Mouse (Mus musculus) gastrocnemius, postnatal 14 days (tissue): ENCODE measurements around the gene Tspear. TPM values are rescaled to one million over a fixed set of nuclear protein-coding genes. Genes with fewer than 3 reads are reported as not detected.
"Not testable (repeated sequence)": the region's sequence is repeated elsewhere in the genome, so short reads cannot be mapped to it uniquely, and the experiment has no call there.

Source experiments
- DNase-seq: peaks from one replicate; pipeline ENCODE4 v3.0.0; 2021; ENCODE audit warnings: mixed read lengths
- intact Hi-C: fragments of 180-260 bp; cut with DNase I; formaldehyde crosslinking; loops from one replicate; pipeline ENCODE4 v1.15.1; 2025; ENCODE audit warnings: low total_unique reads
- long read RNA-seq, 2 experiments: library from polyadenylated mRNA; stranded (forward); transcript quantifications; one replicate each; pipeline ENCODE4 v2.0.0; 2021
- total RNA-seq, 2 experiments: library from RNA; stranded (reverse); gene quantifications; 2 replicates each; pipeline ENCODE4 v1.2.3; 2021

Gene Tspear
- total RNA-seq = not detected
- long read RNA-seq, experiment 1 = 0 reads
- long read RNA-seq, experiment 2 = 0 reads

GRCm38 (mm10) chr10:77685895-77686664, at the start of gene Tspear:
TSS of gene Tspear (plus strand) at chr10:77686569.
- no peak for DNase-seq
- intact Hi-C loops = no loop called here

- intact Hi-C loops = no loop called here
- no peak for DNase-seq
These were observed 47.4 kb upstream of the Tspear start for GRCm38 (mm10) chr10:77638956-77639355.

- intact Hi-C loops = no loop called here
- DNase-seq = no peak
These were observed 43.2 kb upstream of the Tspear start for GRCm38 (mm10) chr10:77643160-77643559.

DNA sequence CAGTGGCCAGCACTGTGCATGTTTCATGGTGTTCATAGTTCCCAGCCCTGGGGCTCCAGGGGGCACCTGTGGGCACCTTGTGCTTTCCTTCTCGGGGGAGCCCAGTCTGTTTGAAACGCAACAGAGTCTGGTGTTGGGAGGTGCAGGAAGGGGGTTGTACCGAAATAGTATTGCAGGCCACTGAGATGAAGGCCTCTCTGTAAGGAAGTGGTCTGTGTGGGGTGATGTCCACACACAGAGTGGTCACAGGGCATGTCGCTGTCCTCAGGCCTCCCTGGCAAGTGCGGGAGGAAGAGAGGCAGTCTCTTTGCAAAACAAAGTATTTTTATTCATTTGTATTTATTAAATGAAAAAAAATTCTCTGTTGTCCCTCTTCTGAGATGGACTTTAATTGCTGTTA, 40.8 kb upstream of the Tspear start:
- intact Hi-C loops = no loop called here
- DNase-seq = no peak

DNA sequence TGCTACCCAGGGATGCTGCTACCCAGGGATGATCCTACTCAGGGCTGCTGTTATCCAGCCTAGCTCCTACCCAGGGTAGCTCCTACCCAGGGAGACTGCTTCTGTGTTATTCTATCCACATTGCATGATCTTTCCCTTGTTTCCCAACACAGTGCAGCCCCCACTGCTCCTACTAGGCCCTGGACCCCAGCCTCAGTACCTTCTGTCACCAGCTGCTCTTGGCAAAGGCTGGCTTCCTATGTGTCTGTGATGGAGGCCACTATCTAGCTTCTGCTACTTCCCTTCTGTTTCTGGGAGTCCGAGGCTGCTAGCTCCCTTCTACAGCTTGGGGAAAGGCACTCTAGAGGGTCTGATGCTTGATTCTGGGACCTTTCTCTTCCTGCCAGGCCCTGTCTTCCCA, 38.9 kb upstream of the Tspear start:
- intact Hi-C loops = no loop called here
- no peak for DNase-seq

DNA sequence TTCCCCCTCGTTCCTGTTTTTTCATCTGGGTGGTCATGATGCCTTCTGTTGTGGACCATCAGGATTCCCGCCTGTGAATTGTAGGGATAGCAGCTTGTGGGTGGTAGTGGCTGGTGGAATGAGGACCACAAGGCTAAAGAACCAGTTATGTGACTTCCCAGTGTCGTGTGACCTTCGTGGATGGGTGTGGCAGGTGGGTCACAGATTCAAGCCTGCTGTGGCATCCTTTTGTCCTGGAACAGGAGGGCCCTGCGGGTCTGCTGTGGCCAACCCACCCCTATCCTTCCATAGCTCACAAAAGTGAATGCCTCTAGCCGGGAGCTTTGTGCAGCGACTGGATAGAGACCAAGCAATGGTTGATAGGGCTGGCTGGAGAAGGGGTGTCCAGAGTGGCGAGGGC, 38.5 kb upstream of the Tspear start:
- no peak for DNase-seq
- intact Hi-C loops = no loop called here

DNA sequence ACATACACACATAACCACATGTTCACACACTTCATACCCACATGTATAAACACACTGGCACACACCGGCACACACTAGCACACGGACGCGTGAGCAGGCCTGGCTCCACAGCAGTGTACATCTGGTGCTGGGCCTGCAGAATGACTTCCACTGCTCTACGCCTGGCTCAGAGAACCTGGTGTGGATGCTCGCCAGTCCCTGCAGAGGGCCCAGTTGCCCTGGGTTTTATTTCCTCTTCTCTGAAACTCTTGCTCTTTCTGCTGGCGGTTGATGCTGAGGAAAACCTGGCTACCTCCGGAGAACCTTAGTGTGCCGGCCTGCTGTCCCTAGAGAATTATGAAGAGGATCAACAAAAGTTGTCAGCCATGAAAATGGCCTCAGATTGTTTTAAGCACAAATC, 34.3 kb upstream of the Tspear start:
- intact Hi-C loops = no loop called here
- DNase-seq = no peak

DNA sequence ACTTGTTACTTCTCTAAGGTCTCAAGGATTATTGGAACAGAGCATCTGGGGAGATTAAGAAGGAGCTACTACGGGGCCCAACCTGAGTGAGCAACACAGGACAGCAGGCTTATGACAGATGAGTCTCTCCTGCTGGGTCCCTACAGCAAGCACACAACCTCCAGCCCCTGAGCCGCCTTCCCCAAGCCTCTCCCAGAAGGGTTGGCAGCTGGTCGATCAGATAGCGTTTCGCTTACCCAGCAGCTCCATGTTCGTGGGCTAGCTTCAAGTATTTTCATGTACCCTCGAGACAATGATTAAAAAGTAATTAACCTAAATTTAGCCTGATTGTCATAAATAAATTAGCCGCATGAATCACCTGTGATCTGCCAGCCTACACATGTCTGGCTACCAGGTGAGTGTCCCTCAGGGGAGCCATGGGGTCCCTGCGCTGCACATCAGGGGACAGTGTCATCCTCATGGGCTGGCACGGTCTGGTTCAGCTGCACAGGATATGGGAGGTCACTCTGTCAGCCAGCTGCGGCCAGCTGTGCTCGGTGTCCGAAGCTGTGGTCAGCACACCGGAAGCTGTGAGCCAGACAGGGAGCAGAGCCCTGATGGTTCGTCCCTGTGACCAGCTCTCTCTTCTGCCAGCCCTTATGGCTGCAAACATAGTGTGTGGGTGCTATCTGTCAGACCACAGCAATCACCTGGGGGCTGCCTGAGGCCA, 27.9 kb upstream of the Tspear start:
- intact Hi-C loops = no loop called here
- no peak for DNase-seq

DNA sequence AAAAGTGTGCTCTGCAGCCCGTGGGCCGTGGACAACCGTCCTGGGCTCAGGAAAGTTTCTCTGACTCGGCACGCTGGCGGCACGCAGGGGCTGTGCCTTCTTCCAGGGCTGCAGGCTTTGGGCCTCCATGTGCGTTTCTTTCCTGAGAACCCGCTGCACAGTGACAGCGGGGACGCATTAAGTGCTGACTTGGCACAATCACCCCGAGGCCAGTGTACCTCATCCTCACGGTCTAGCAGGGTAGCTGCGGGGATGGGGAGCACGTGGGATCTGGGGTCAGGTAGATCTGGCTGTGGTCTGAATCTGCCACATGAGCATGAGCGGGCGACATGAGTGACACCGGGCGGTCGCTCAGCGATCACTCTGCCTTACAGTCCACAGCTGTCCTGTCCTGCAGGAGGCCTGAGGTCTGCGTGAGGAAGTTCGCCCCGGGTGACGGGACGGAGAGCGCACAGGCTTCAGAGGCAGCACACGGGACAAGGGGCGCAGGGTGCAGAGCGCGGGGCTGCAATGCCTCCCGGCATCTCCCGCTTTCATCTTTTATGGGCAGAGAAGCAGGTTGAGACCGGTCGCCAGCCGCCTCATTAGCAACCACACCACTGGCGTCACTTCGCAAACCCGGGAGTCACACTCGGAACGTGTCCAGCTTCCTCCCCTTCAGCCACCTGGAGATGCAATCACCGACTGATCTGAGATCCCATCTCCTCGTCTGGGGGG, 22.3 kb upstream of the Tspear start:
- intact Hi-C loops = no loop called here
- no peak for DNase-seq

GRCm38 (mm10) chr10:77666342-77666741, 20.0 kb upstream of the Tspear start:
- no peak for DNase-seq
- intact Hi-C loops = no loop called here

GRCm38 (mm10) chr10:77667402-77667801, 19.0 kb upstream of the Tspear start:
- DNase-seq = no peak
- intact Hi-C loops = no loop called here

GRCm38 (mm10) chr10:77670710-77671109, 15.7 kb upstream of the Tspear start:
- intact Hi-C loops = no loop called here
- no peak for DNase-seq

GRCm38 (mm10) chr10:77671519-77671918, 14.8 kb upstream of the Tspear start:
- intact Hi-C loops = no loop called here
- no peak for DNase-seq

DNA sequence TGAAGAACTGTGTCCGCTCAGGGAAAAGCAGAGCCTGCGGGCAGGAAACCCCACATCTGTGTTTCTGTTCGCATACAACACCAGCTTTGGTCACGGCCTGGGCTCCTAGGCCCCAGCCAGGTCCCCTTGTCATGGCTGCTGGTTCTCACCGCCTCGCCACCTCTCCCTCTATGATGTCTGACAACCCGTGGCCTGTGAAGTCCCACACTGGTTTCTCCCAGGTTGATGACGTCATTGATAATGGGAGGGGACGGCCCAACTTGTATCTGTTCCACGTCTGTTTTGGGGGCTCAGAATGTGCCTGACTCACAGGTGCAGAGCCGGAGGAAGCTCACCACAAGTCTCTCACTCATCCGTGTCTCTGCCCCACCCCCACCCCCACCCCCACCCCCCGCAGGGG, 12.6 kb upstream of the Tspear start:
- intact Hi-C loops = no loop called here

GRCm38 (mm10) chr10:77677562-77677961, 8.8 kb upstream of the Tspear start:
- DNase-seq = no peak
- intact Hi-C loops = no loop called here

More for the DNA sequence above, 12.6 kb upstream of the Tspear start:
- no peak for DNase-seq

DNA sequence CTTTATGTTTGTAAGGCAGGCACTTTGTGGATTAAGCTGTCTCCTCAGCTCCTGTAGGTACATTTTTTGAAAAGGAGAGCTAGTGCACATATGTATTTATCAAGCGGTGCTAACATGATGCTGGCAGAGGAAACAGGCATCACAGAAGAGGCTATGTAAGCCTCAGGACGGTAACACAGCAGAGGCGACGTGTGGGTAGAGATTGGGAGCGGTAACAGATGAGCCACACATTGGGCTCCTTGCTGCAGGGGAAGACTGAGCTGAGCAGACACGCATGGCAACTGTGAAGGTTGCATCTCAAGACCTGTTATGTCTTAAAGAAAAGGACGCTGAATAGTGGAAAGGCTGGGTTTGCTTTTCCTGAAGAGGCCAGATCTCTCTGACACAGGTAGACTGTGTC, 3.4 kb upstream of the Tspear start:
- no peak for DNase-seq
- intact Hi-C loops = no loop called here

- no peak for DNase-seq
- intact Hi-C loops = no loop called here
These were observed 2.2 kb upstream of the Tspear start for GRCm38 (mm10) chr10:77684181-77684580.

DNA sequence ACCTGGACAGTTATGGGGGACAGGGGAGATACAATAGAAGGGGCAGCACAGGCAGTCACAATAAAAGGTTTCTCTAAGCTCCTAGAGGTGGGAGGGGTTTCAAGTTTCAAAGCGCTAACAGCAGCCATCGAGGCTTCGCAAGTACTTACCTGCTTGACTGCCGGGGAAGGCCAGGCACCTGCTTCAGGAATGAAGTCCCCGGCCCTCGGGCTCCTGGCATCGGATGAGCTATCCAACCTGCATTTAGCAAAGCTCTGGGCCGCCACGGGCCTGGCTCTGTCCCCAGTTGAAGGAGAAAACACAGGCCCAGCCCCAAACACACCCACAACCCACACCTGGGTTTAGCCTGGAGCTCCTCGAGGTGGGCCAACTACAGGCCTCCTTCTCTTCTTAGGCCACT, 652 bp downstream of the Tspear start:
- no peak for DNase-seq
- intact Hi-C loops = no loop called here

GRCm38 (mm10) chr10:77690356-77690807, 4.0 kb downstream of the Tspear start, which contains the start of gene Gm19402:
TSS of gene Gm19402 (minus strand) at chr10:77690757.
- DNase-seq, intact Hi-C loops: not testable (repeated sequence)

DNA sequence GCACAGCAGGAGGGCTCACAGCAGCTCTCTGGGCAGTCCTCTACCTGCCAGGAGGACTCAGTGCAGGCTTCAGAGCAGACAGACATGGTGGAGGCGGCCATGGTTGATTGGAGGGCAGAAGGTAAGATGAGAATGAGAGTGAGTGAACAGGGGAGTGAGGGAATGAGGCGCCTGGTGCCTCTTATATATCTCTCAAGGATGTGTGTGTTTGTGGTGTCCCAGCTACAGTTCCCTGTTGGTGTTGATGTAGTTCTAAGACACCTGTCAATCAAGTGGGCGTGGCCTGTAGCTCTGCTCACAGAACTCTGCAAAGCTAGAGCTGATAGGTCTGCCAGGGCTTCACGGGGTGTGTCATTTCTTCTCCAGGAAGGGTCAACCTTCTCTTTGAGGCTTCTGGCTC, 10.8 kb downstream of the Tspear start, which contains the start of gene Gm9508:
Gene Gm9508 (minus strand): TSS at position 101 of the 400 bp plus-strand sequence.
- intact Hi-C loops = no loop called here
- DNase-seq = no peak
